Mouse (Mus musculus) liver, postnatal 0 days (tissue): Measurements from ENCODE around the gene Kif20b.

Source experiments
- CTCF ChIP-seq: sonication (generic); IDR thresholded peaks from 2 replicates; pipeline ENCODE4 v1.5.1; 2016; ENCODE audit warnings: antibody characterized with exemption, low read depth
- EP300 ChIP-seq: IDR thresholded peaks from 2 replicates; pipeline ENCODE4 v1.6.1; 2016; ENCODE audit warnings: antibody characterized with exemption, low read depth, mild to moderate bottlenecking

- no peak for TF ChIP-seq CTCF
- no peak for TF ChIP-seq EP300
These were observed 37.2 kb downstream of the Kif20b start for GRCm38 (mm10) chr19:34959369-34959768.
